Mouse (Mus musculus) ES-E14 (cell line): ENCODE measurements at regions not wholly inside any gene's neighbourhood (a gene's known extent, or its start where the extent isn't known, plus 50 kb on each side); places are given as distances from the start of the nearest gene placed in this dataset.

Source experiments
- CHD2 ChIP-seq: IDR thresholded peaks from 2 replicates; pipeline ENCODE4 v1.6.1; 2014; ENCODE audit warnings: mild to moderate bottlenecking, low read depth, low read length, inconsistent platforms
- HCFC1 ChIP-seq: IDR thresholded peaks from 2 replicates; pipeline ENCODE4 v1.6.1; 2012; ENCODE audit warnings: low read length, inconsistent platforms, borderline replicate concordance; ENCODE audit not compliant: insufficient read depth
- MAFK ChIP-seq: IDR thresholded peaks from 2 replicates; pipeline ENCODE4 v1.6.1; 2014; ENCODE audit warnings: mild to moderate bottlenecking, low read depth, low read length, inconsistent platforms; ENCODE audit not compliant: insufficient read depth
- ZC3H11A ChIP-seq: IDR thresholded peaks from 2 replicates; pipeline ENCODE4 v1.6.1; 2012; ENCODE audit warnings: low read depth, mild to moderate bottlenecking, inconsistent platforms, low read length, borderline replicate concordance
- ZNF384 ChIP-seq: IDR thresholded peaks from 2 replicates; pipeline ENCODE4 v1.6.1; 2012; ENCODE audit warnings: low read depth, low read length, inconsistent platforms

GRCm38 (mm10) chr17:62997691-62998090, 116.6 kb upstream of the Efna5 start:
- no peak for TF ChIP-seq HCFC1
- TF ChIP-seq ZNF384 = no peak
- TF ChIP-seq MAFK = no peak
- no peak for TF ChIP-seq ZC3H11A
- no peak for TF ChIP-seq CHD2
